Mouse (Mus musculus): Measurements from ENCODE around the gene Rnft1. TPM values are rescaled to one million over a fixed set of nuclear protein-coding genes. Genes with fewer than 3 reads are reported as not detected.

Gene Rnft1
- polyA plus RNA-seq, 1 experiment from 2014 or later, result 22.4 TPM

DNA sequence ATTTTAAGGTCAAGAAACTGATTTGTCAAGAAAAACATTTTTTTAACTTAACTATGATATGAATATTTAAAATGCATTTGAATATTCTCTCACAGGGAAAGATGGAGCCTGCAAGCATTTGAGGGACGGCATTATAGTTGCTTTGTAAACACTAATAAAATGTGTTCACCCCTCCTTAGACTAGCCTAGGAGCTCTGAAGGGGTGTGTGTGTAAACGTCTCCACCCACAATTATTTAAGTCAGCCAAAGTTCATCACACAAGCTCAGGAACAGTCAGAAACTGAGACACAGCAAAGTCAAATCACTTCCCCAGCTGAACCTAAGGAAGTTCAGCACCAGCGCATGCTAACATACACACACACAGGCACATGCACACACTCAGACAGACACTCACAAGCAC, 10.9 kb upstream of the Rnft1 start:
- no peak overlapping the region for H3K9ac ChIP-seq
- no peaks in the 10 kb centered on the region for H3K27me3 ChIP-seq
- no peaks in the 10 kb centered on the region for H3K9me3 ChIP-seq (replicated peaks)
- H3K4me3 ChIP-seq, result no peak overlapping the region
- no peak overlapping the region for H3K27ac ChIP-seq
- WGBS, result 79% methylated on average over 3 of the region's 3 CpGs
- no peak overlapping the region for H3K4me2 ChIP-seq (replicated peaks)
- no peaks in the 10 kb centered on the region for H3K36me3 ChIP-seq
- 0 out of 2 replicates have a peak, but pooled peaks cover 4% of the 10 kb centered on the region for H3K4me1 ChIP-seq
- ATAC-seq (ENCODE audit: low FRiP score), result no peak

DNA sequence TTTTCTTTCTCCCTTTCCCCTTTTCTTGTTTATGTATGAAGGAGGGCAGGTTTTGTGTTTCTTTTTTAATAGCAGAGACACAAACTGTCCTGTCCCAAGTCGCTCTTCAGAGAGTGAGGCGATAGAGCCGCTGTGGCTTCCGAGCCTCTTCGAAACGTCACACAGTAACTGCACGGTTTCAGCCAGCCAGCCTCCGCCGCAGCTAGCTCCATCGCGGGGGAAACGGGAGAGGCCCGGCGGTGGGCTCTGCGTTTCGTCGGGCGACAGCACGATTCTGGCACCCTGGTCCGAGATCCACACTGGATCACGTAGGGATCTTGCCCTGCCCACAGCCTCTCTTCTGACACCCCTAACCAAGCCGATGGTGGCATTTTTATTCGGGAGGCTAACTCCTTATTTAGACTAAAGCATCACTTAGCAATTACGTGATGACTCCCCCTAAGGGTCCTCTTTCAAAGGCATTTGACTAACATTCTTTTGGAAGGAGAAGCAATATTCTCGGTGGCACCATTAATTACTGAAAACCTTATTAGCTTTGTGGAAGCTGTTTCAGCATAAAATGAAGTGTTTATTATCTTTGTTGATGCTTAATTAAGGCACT, 553 bp downstream of the Rnft1 start:
- under 1% methylated on average over 25 of the region's 25 CpGs for WGBS
- H3K9me3 ChIP-seq (replicated peaks), result no peaks in the 10 kb centered on the region

DNA sequence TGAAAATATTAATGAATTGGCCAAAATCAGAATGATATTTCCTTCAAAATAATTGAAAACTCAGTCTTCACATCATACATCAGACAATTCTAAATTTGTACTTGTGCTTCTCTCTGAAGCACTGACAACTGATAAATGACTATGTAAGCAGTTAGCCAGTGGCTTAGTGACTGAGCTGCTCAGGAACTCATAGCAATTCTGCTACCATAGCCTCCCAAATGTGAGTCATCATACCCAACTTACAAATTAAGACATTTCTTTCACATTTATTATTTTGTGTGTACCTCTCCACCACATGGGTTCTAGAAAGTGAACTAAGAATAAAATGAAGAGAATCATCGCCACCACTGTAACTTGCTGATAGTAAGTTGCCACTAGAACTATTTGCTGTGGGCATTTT, 6.3 kb downstream of the Rnft1 start:
- H3K36me3 ChIP-seq, result peaks cover 17% of the 10 kb centered on the region
- H3K4me3 ChIP-seq, result no peak overlapping the region
- no peak for ATAC-seq (ENCODE audit: low FRiP score)
- no peak overlapping the region for H3K9ac ChIP-seq
- H3K4me1 ChIP-seq, result peaks cover 4% of the 10 kb centered on the region
- WGBS, result 100% methylated on average over 1 of the region's 1 CpGs
- no peaks in the 10 kb centered on the region for H3K9me3 ChIP-seq (replicated peaks)
- H3K4me2 ChIP-seq (replicated peaks), result no peak overlapping the region
- no peak overlapping the region for H3K27ac ChIP-seq
- no peaks in the 10 kb centered on the region for H3K27me3 ChIP-seq

More for the DNA sequence above, 553 bp downstream of the Rnft1 start:
- Histone ChIP-seq H3K4me1 (peaks cover 8% of the 10 kb centered on the region), H3K27me3 (no peaks in the 10 kb centered on the region), H3K36me3 (peaks cover 6% of the 10 kb centered on the region), H3K4me2 (replicated peaks) (peak overlapping the region; percentile 67), H3K9ac (peak overlapping the region; percentile 66), H3K4me3 (peak overlapping the region; percentile 58), H3K27ac (peak overlapping the region; percentile 73)
- peak; percentile 62 for ATAC-seq (ENCODE audit: low FRiP score)

DNA sequence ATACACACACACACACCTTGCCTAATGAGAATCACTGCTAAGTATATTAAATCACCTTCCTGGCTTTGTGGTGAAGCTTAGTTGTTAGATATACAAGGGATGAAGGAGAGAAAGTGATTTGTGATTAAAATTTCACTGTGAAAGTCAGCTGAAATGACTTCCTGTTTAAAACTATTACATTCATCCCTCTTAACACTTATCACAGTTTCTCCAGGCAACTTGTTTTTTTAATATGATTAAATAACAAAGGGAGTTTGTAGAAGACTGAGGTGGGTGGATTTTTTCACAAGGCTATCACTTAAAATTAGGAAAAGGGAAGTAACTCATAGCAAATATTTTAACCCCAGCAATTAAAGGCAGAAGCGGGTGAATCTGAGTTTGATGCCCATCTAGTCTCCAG, 12.9 kb downstream of the Rnft1 start:
- Histone ChIP-seq H3K36me3 (peaks cover 23% of the 10 kb centered on the region), H3K27ac (no peak overlapping the region), H3K4me3 (no peak overlapping the region), H3K4me1 (no peaks in the 10 kb centered on the region), H3K9ac (no peak overlapping the region), H3K4me2 (replicated peaks) (no peak overlapping the region), H3K27me3 (no peaks in the 10 kb centered on the region), H3K9me3 (replicated peaks) (no peaks in the 10 kb centered on the region)
- ATAC-seq (ENCODE audit: low FRiP score), result no peak
- 97% methylated on average over 1 of the region's 1 CpGs for WGBS

DNA sequence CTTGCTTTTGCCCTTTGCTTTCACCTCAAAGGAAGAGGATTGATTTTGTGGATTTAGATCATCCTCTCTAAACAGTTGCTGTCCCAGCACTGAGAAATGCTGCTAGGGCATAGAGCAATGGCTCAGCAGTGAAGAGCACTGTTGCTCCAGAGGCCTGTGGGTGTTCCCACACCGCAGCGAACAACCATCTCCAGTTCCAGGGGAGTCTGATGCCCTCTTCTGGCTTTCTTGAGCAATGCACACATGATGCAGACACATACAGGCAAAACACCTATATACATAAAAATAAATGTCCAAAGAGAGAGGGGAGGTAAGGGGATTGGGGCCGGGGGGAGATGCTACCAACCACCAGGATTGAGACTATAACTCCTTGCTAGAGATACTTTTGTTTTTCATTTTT, 13.5 kb downstream of the Rnft1 start:
- Histone ChIP-seq H3K9ac (no peak overlapping the region), H3K4me2 (replicated peaks) (no peak overlapping the region), H3K4me3 (no peak overlapping the region), H3K36me3 (peaks cover 23% of the 10 kb centered on the region), H3K9me3 (replicated peaks) (no peaks in the 10 kb centered on the region), H3K27ac (no peak overlapping the region), H3K27me3 (no peaks in the 10 kb centered on the region), H3K4me1 (no peaks in the 10 kb centered on the region)
- WGBS, result 75% methylated on average over 3 of the region's 3 CpGs
- ATAC-seq (ENCODE audit: low FRiP score), result no peak

DNA sequence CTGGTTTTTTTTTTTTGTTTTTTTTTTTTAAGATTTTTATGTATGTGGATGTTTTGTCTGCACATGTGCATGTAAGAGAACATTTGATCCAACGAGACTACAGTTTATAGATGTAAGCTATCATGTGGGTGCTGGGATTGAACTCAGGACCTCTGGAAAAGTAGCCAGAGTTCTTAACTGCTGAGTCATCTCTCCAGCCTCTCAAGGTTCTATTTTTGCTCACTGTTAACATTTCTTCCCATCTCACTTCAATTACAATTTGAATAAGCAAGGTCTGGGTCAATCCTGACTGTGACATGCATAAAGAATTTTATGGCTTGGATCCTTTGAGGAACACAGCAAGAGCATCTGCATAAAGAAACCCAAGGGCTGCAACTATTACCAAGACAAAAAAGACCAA, 16.3 kb downstream of the Rnft1 start:
- no peak overlapping the region for H3K4me3 ChIP-seq
- H3K4me1 ChIP-seq, result no peaks in the 10 kb centered on the region
- no peaks in the 10 kb centered on the region for H3K9me3 ChIP-seq (replicated peaks)
- H3K27ac ChIP-seq, result no peak overlapping the region
- H3K9ac ChIP-seq, result no peak overlapping the region
- no peak for ATAC-seq (ENCODE audit: low FRiP score)
- no peaks in the 10 kb centered on the region for H3K27me3 ChIP-seq
- 83% methylated on average over 1 of the region's 1 CpGs for WGBS
- no peak overlapping the region for H3K4me2 ChIP-seq (replicated peaks)
- H3K36me3 ChIP-seq, result peaks cover 35% of the 10 kb centered on the region

DNA sequence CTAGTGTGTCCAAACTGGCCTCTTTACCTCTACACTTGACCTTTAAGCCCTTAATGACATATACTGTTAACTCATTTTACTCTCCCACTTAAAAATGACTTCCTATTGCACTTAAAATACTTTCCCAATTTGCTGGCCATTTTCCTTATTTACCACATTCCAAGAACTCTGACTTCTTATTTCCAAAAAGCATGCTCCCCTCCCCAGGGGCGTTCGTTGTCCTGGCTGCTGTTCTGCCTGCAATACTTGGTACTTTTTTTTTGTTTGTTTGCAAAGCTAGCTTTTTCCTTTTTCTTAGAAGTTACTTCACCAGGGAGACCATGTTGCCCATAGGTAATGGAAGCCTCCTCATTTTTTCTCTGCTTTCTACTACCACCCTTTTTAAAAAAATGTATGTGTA, 18.7 kb downstream of the Rnft1 start:
- ATAC-seq (ENCODE audit: low FRiP score), result no peak
- H3K36me3 ChIP-seq, result peaks cover 37% of the 10 kb centered on the region
- H3K27me3 ChIP-seq, result no peaks in the 10 kb centered on the region
- no peak overlapping the region for H3K4me2 ChIP-seq (replicated peaks)
- H3K9me3 ChIP-seq (replicated peaks), result no peaks in the 10 kb centered on the region
- WGBS, result 97% methylated on average over 2 of the region's 2 CpGs
- H3K9ac ChIP-seq, result no peak overlapping the region
- H3K4me1 ChIP-seq, result no peaks in the 10 kb centered on the region
- no peak overlapping the region for H3K4me3 ChIP-seq
- no peak overlapping the region for H3K27ac ChIP-seq

DNA sequence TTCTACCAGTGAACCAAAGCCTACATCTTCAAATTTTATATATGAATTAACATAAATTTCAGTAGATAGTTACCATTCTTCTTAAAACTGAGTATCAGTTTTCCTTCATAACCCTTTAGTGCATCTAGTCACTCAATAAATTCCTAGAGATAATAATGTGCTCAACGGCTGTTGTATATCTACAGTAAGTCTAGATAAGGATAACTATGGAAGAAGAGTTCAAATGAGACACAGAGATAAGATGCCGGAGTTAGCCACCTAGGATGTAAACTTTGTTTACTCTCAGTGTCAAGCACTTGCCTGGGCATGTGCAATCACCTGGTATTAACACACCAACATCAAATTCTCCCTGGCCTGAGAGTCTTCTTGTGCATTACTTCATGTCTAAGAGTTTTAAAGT, 22.9 kb downstream of the Rnft1 start:
- ATAC-seq (ENCODE audit: low FRiP score), result no peak
- WGBS, result 93% methylated on average over 2 of the region's 2 CpGs
- H3K27me3 ChIP-seq, result no peaks in the 10 kb centered on the region
- peaks cover 72% of the 10 kb centered on the region for H3K36me3 ChIP-seq
- no peak overlapping the region for H3K4me3 ChIP-seq
- H3K9ac ChIP-seq, result no peak overlapping the region
- no peaks in the 10 kb centered on the region for H3K9me3 ChIP-seq (replicated peaks)
- no peaks in the 10 kb centered on the region for H3K4me1 ChIP-seq
- H3K4me2 ChIP-seq (replicated peaks), result no peak overlapping the region
- H3K27ac ChIP-seq, result no peak overlapping the region

DNA sequence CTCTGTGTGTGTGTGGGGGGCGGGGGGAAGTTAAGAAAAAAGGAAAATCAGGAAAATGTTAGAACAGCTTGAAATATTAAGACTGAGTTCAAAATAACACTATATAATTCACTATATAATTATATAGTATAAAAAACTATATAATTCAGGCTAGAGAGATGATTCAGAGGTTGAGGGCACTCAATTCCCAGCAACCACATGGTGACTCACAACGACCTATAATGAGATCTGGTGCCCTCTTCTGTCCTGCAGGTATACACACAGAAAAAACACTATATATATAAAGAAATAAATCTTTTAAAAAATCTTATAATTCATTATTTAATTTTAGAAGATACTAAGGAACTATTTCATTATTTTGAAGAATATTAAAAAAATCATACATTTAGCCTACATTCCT, 23.5 kb downstream of the Rnft1 start:
- ATAC-seq (ENCODE audit: low FRiP score), result no peak
- H3K4me2 ChIP-seq (replicated peaks), result no peak overlapping the region
- peaks cover 72% of the 10 kb centered on the region for H3K36me3 ChIP-seq
- no peak overlapping the region for H3K9ac ChIP-seq
- H3K27me3 ChIP-seq, result no peaks in the 10 kb centered on the region
- H3K4me1 ChIP-seq, result no peaks in the 10 kb centered on the region
- H3K27ac ChIP-seq, result no peak overlapping the region
- no peaks in the 10 kb centered on the region for H3K9me3 ChIP-seq (replicated peaks)
- 95% methylated on average over 2 of the region's 2 CpGs for WGBS
- no peak overlapping the region for H3K4me3 ChIP-seq

DNA sequence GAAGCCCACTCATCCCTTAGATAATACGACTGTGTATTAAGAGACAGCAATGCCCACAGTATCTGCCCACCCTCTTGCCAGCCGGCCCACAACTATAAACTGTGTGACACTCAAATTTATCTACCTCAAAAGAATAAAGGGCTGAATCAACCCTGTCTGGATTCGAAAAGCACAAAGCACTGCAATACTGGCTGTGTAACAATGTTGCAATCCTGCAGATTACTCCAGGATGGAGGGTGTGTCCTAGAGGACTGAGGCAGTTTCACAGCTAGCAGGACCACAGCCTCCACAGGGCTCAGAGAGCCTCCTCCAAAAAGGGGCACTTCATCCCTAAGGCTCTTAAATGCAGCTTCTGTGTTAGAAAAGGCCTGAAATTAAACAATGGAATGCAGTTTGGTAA, 32.2 kb downstream of the Rnft1 start:
- Histone ChIP-seq H3K9ac (no peak overlapping the region), H3K4me3 (no peak overlapping the region), H3K4me2 (replicated peaks) (no peak overlapping the region), H3K27me3 (no peaks in the 10 kb centered on the region), H3K9me3 (replicated peaks) (no peaks in the 10 kb centered on the region), H3K36me3 (peaks cover 63% of the 10 kb centered on the region), H3K4me1 (no peaks in the 10 kb centered on the region), H3K27ac (no peak overlapping the region)
- WGBS, result 90% methylated on average over 3 of the region's 3 CpGs
- no peak for ATAC-seq (ENCODE audit: low FRiP score)

DNA sequence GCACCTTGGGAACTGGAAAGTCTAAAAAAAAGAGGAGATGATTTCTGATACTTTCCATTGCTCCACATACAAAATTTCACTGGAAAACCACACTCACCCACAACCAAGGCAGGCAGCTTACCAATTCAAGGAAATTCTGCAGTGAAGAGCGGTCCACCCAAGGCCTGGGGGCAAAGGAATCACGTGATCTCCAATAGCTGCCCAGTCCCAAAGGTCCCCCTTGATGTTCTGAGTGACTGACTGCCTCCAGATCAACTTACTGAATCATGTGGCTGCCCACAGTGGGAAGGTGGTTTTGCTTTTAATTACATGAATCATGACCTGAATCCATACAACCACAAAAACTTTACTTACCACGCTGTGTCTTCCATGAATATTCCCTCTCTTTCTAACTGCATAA, 32.8 kb downstream of the Rnft1 start:
- no peak overlapping the region for H3K9ac ChIP-seq
- no peak for ATAC-seq (ENCODE audit: low FRiP score)
- H3K27me3 ChIP-seq, result no peaks in the 10 kb centered on the region
- H3K4me2 ChIP-seq (replicated peaks), result no peak overlapping the region
- no peaks in the 10 kb centered on the region for H3K9me3 ChIP-seq (replicated peaks)
- H3K36me3 ChIP-seq, result peaks cover 63% of the 10 kb centered on the region
- no peak overlapping the region for H3K4me3 ChIP-seq
- H3K27ac ChIP-seq, result no peak overlapping the region
- 94% methylated on average over 3 of the region's 3 CpGs for WGBS
- no peaks in the 10 kb centered on the region for H3K4me1 ChIP-seq

DNA sequence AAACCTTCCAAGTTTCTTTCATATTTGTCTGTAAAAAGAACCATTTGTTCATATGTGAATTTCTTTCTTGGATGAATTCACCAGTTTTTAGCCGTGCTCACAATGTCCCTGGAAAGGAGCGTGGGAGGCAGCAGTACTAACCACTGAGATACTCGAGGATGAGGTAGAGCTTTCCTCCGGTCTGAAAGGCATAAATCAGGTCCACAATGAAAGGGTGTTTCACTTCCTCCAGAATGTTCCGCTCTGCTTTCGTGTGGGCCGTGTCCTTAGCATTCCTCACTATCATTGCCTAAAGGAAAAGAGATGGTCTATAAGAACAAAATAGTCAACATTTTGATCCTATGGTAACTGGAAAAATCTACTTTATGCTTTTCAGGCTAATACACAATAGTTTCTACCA, 35.3 kb downstream of the Rnft1 start:
- no peaks in the 10 kb centered on the region for H3K9me3 ChIP-seq (replicated peaks)
- H3K4me3 ChIP-seq, result no peak overlapping the region
- H3K27me3 ChIP-seq, result no peaks in the 10 kb centered on the region
- no peak overlapping the region for H3K27ac ChIP-seq
- WGBS, result 96% methylated on average over 7 of the region's 7 CpGs
- no peak overlapping the region for H3K4me2 ChIP-seq (replicated peaks)
- peaks cover 73% of the 10 kb centered on the region for H3K36me3 ChIP-seq
- H3K9ac ChIP-seq, result no peak overlapping the region
- no peak for ATAC-seq (ENCODE audit: low FRiP score)
- H3K4me1 ChIP-seq, result no peaks in the 10 kb centered on the region

DNA sequence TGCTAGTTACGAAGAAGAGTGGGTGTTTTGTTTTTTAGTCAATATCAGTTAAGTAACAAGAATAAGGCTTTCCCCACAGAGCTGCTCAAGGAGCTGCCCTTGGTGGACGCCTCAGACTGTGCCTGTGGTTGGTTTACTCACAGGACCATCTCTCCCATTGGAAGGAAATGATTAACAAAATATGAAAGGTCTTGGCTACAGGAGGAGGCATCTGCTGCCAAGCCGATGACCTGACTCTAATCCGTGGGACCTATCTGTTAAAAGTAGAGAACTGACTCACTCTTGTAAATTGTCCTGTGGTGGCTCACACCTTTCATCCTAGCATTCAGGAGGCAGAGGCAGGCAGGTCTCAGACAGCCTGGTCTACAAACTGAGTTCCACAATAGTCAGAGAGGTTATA, 43.1 kb downstream of the Rnft1 start:
- no peak overlapping the region for H3K9ac ChIP-seq
- H3K36me3 ChIP-seq, result peaks cover 70% of the 10 kb centered on the region
- no peak overlapping the region for H3K4me3 ChIP-seq
- H3K27me3 ChIP-seq, result no peaks in the 10 kb centered on the region
- no peaks in the 10 kb centered on the region for H3K4me1 ChIP-seq
- WGBS, result 93% methylated on average over 4 of the region's 4 CpGs
- no peak overlapping the region for H3K4me2 ChIP-seq (replicated peaks)
- no peak for ATAC-seq (ENCODE audit: low FRiP score)
- H3K27ac ChIP-seq, result no peak overlapping the region
- no peaks in the 10 kb centered on the region for H3K9me3 ChIP-seq (replicated peaks)
